Mouse (Mus musculus): ENCODE measurements around the gene Cops7b. TPM values are rescaled to one million over a fixed set of nuclear protein-coding genes. Genes with fewer than 3 reads are reported as not detected.

The Cops7b gene
- total RNA-seq, 1 experiment, result 27.4 TPM

- no peak for DNase-seq (ENCODE audit: low read depth, low spot score)
- Histone ChIP-seq H3K27ac (ENCODE audit: insufficient read depth, low read depth, low read length, poor library complexity, severe bottlenecking) (no peak overlapping the region), H3K4me3 (ENCODE audit: insufficient read depth in 1 of 2, low read depth in 1 of 2, low read length in 2 of 2, poor library complexity in 1 of 2, severe bottlenecking in 1 of 2) (no peak overlapping the region), H3K4me1 (ENCODE audit: control insufficient read depth in 2 of 2, insufficient read depth in 2 of 2, low read length in 2 of 2, poor library complexity in 1 of 2) (no peaks in the 10 kb centered on the region), H3K9me3 (ENCODE audit: control insufficient read depth, insufficient read depth, low read depth, low read length) (no peaks in the 10 kb centered on the region), H3K9ac (ENCODE audit: insufficient read depth, low read depth, low read length, poor library complexity, severe bottlenecking) (no peak overlapping the region), H3K36me3 (ENCODE audit: control insufficient read depth, insufficient read depth, low read length, poor library complexity, severe bottlenecking) (peaks cover 6% of the 10 kb centered on the region; the same call in 1 of the 2 replicates)
- TF ChIP-seq ZNF384 (IDR thresholded peaks at IDR 0.05; ENCODE audit: low read depth, low read length), result no peak
- in situ Hi-C loops (cut with MboI; ENCODE audit: low sequenced_read_pairs in 2 of 2, unreplicated experiment in 2 of 2), result no loop called here
Measured at GRCm38 (mm10) chr1:86595315-86595714, 12.6 kb downstream of the Cops7b start.

DNA sequence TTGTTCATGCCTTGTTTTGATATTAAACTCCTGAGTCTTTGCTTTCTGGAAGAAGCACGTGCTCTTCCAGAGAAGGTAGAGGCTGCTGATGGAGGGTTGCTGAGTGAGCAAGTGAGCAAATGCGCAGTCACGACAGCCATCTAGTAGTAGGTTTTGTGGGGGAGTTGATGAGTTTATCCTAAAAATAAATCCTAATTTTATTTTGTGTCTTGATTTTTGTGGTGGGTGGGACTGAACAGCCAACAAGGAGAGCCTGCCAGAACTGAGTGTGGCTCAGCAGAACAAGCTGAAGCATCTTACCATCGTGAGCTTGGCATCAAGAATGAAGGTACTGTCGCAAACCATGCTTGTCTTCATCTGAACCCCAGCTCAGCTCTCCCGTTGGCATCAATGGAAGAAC is 13.8 kb downstream of the Cops7b start:
- H3K4me3 ChIP-seq (ENCODE audit: insufficient read depth in 1 of 2, low read depth in 1 of 2, low read length in 2 of 2, poor library complexity in 1 of 2, severe bottlenecking in 1 of 2), result no peak overlapping the region
- TF ChIP-seq HCFC1 (IDR thresholded peaks at IDR 0.05; ENCODE audit: borderline replicate concordance, insufficient read depth, low read length) (no peak), ZNF384 (IDR thresholded peaks at IDR 0.05; ENCODE audit: low read depth, low read length) (no peak), MAFK (IDR thresholded peaks at IDR 0.05; ENCODE audit: insufficient read depth, low read depth, low read length) (no peak), CHD2 (IDR thresholded peaks at IDR 0.05; ENCODE audit: low read depth, low read length) (no peak), ZC3H11A (IDR thresholded peaks at IDR 0.05; ENCODE audit: borderline replicate concordance, low read depth, low read length) (no peak)
- H3K27ac ChIP-seq (ENCODE audit: insufficient read depth, low read depth, low read length, poor library complexity, severe bottlenecking), result no peak overlapping the region
- peaks cover 10% of the 10 kb centered on the region; the same call in 1 of the 2 replicates for H3K36me3 ChIP-seq (ENCODE audit: control insufficient read depth, insufficient read depth, low read length, poor library complexity, severe bottlenecking)
- in situ Hi-C loops (cut with MboI; ENCODE audit: low sequenced_read_pairs in 2 of 2, unreplicated experiment in 2 of 2), result no loop called here
- DNase-seq (ENCODE audit: low read depth, low spot score), result no peak
- H3K9me3 ChIP-seq (ENCODE audit: control insufficient read depth, insufficient read depth, low read depth, low read length), result no peaks in the 10 kb centered on the region
- no peak overlapping the region for H3K9ac ChIP-seq (ENCODE audit: insufficient read depth, low read depth, low read length, poor library complexity, severe bottlenecking)
- no peaks in the 10 kb centered on the region for H3K4me1 ChIP-seq (ENCODE audit: control insufficient read depth in 2 of 2, insufficient read depth in 2 of 2, low read length in 2 of 2, poor library complexity in 1 of 2)

DNA sequence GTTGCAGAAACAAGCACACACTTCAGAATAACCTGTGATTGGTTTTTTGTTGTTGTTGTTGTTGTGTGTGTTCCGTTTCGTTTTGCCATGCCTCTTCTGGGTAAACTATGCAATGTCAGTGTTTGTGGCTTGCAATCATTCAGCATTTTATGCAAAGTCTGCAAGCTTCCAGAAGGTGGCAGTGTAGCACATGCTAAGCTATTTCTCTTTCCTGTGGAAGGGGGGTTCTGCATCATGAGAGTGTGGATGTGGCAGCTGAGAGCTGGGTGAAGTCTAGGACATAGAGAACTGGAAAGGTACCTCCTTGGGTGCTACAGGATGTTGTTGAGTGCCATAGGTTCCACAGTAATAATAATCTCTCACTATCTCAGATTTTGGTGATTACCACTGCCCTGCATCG is 15.8 kb downstream of the Cops7b start:
- in situ Hi-C loops (cut with MboI; ENCODE audit: low sequenced_read_pairs in 2 of 2, unreplicated experiment in 2 of 2), result no loop called here
- no peaks in the 10 kb centered on the region for H3K4me1 ChIP-seq (ENCODE audit: control insufficient read depth in 2 of 2, insufficient read depth in 2 of 2, low read length in 2 of 2, poor library complexity in 1 of 2)
- H3K27ac ChIP-seq (ENCODE audit: insufficient read depth, low read depth, low read length, poor library complexity, severe bottlenecking), result no peak overlapping the region
- H3K9me3 ChIP-seq (ENCODE audit: control insufficient read depth, insufficient read depth, low read depth, low read length), result no peaks in the 10 kb centered on the region
- no peak for DNase-seq (ENCODE audit: low read depth, low spot score)
- no peak overlapping the region for H3K9ac ChIP-seq (ENCODE audit: insufficient read depth, low read depth, low read length, poor library complexity, severe bottlenecking)
- TF ChIP-seq MAFK (IDR thresholded peaks at IDR 0.05; ENCODE audit: insufficient read depth, low read depth, low read length), result 0 out of 2 replicates have a peak, but pooled peaks have one; percentile 23
- TF ChIP-seq ZNF384 (IDR thresholded peaks at IDR 0.05; ENCODE audit: low read depth, low read length), result no peak
- no peak overlapping the region for H3K4me3 ChIP-seq (ENCODE audit: insufficient read depth in 1 of 2, low read depth in 1 of 2, low read length in 2 of 2, poor library complexity in 1 of 2, severe bottlenecking in 1 of 2)
- peaks cover 8% of the 10 kb centered on the region; the same call in 1 of the 2 replicates for H3K36me3 ChIP-seq (ENCODE audit: control insufficient read depth, insufficient read depth, low read length, poor library complexity, severe bottlenecking)

- no peak for TF ChIP-seq ZNF384 (IDR thresholded peaks at IDR 0.05; ENCODE audit: low read depth, low read length)
- TF ChIP-seq HCFC1 (IDR thresholded peaks at IDR 0.05; ENCODE audit: borderline replicate concordance, insufficient read depth, low read length), result no peak
- TF ChIP-seq MAFK (IDR thresholded peaks at IDR 0.05; ENCODE audit: insufficient read depth, low read depth, low read length), result no peak
- no peak for TF ChIP-seq CHD2 (IDR thresholded peaks at IDR 0.05; ENCODE audit: low read depth, low read length)
- TF ChIP-seq ZC3H11A (IDR thresholded peaks at IDR 0.05; ENCODE audit: borderline replicate concordance, low read depth, low read length), result no peak
- no peak overlapping the region for H3K27ac ChIP-seq (ENCODE audit: insufficient read depth, low read depth, low read length, poor library complexity, severe bottlenecking)
- peaks cover 11% of the 10 kb centered on the region for H3K36me3 ChIP-seq (ENCODE audit: control insufficient read depth, insufficient read depth, low read length, poor library complexity, severe bottlenecking)
Measured at GRCm38 (mm10) chr1:86600117-86600516, 17.4 kb downstream of the Cops7b start.

DNA sequence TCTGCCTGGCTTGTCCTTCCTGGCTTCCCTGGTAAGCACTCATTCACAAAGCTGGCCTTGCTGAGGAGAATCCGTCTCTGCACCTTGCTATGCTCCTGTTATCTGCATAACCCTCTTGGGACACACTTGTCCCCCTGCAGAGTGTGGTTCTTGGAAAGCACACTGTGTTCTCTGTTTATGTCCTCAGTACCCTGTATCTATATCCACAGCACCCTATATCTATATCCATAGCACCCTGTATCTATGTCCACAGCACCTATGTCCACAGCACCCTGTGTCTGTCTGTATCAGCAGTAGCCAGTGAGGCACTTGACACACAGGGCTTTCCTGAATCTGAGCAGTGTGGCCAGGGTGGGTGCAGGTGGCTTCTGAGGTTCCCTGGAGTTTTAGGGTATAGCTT is 28.2 kb downstream of the Cops7b start:
- in situ Hi-C loops (cut with MboI; ENCODE audit: low sequenced_read_pairs in 2 of 2, unreplicated experiment in 2 of 2), result no loop called here
- Histone ChIP-seq H3K9me3 (ENCODE audit: control insufficient read depth, insufficient read depth, low read depth, low read length) (no peaks in the 10 kb centered on the region), H3K4me3 (ENCODE audit: insufficient read depth in 1 of 2, low read depth in 1 of 2, low read length in 2 of 2, poor library complexity in 1 of 2, severe bottlenecking in 1 of 2) (no peak overlapping the region), H3K36me3 (ENCODE audit: control insufficient read depth, insufficient read depth, low read length, poor library complexity, severe bottlenecking) (peaks cover 2% of the 10 kb centered on the region), H3K27ac (ENCODE audit: insufficient read depth, low read depth, low read length, poor library complexity, severe bottlenecking) (no peak overlapping the region), H3K4me1 (ENCODE audit: control insufficient read depth in 2 of 2, insufficient read depth in 2 of 2, low read length in 2 of 2, poor library complexity in 1 of 2) (no peaks in the 10 kb centered on the region), H3K9ac (ENCODE audit: insufficient read depth, low read depth, low read length, poor library complexity, severe bottlenecking) (no peak overlapping the region)
- no peak for DNase-seq (ENCODE audit: low read depth, low spot score)
- TF ChIP-seq MAFK (IDR thresholded peaks at IDR 0.05; ENCODE audit: insufficient read depth, low read depth, low read length) (no peak), HCFC1 (IDR thresholded peaks at IDR 0.05; ENCODE audit: borderline replicate concordance, insufficient read depth, low read length) (no peak), ZNF384 (IDR thresholded peaks at IDR 0.05; ENCODE audit: low read depth, low read length) (no peak), ZC3H11A (IDR thresholded peaks at IDR 0.05; ENCODE audit: borderline replicate concordance, low read depth, low read length) (no peak), CHD2 (IDR thresholded peaks at IDR 0.05; ENCODE audit: low read depth, low read length) (no peak)

More at GRCm38 (mm10) chr1:86600117-86600516, 17.4 kb downstream of the Cops7b start:
- Histone ChIP-seq H3K9ac (ENCODE audit: insufficient read depth, low read depth, low read length, poor library complexity, severe bottlenecking) (no peak overlapping the region), H3K4me3 (ENCODE audit: insufficient read depth in 1 of 2, low read depth in 1 of 2, low read length in 2 of 2, poor library complexity in 1 of 2, severe bottlenecking in 1 of 2) (no peak overlapping the region), H3K9me3 (ENCODE audit: control insufficient read depth, insufficient read depth, low read depth, low read length) (no peaks in the 10 kb centered on the region), H3K4me1 (ENCODE audit: control insufficient read depth in 2 of 2, insufficient read depth in 2 of 2, low read length in 2 of 2, poor library complexity in 1 of 2) (no peaks in the 10 kb centered on the region)
- no peak for DNase-seq (ENCODE audit: low read depth, low spot score)
- in situ Hi-C loops (cut with MboI; ENCODE audit: low sequenced_read_pairs in 2 of 2, unreplicated experiment in 2 of 2), result no loop called here
